Mouse (Mus musculus): ENCODE data around the gene Rgs9.

- no peak for TF ChIP-seq CTCF (conservative IDR thresholded peaks at IDR 0.05 in 1 of 2, IDR thresholded peaks at IDR 0.05 in 1 of 2; ENCODE audit: low read depth in 2 of 2, low read length in 2 of 2)
- no peak for TF ChIP-seq MXI1 (IDR thresholded peaks at IDR 0.05; ENCODE audit: low read depth, low read length)
- TF ChIP-seq HCFC1 (IDR thresholded peaks at IDR 0.05; ENCODE audit: low read depth, low read length), result no peak
- TF ChIP-seq ZMIZ1 (IDR thresholded peaks at IDR 0.05; ENCODE audit: low read depth, low read length), result no peak
- TF ChIP-seq BHLHE40 (IDR thresholded peaks at IDR 0.05; ENCODE audit: low read depth, low read length), result no peak
- TF ChIP-seq SMC3 (IDR thresholded peaks at IDR 0.05; ENCODE audit: low read depth, low read length), result no peak
- no peak for TF ChIP-seq POLR2A (IDR thresholded peaks at IDR 0.05; ENCODE audit: low read depth, low read length)
- no peak for TF ChIP-seq ZC3H11A (IDR thresholded peaks at IDR 0.05; ENCODE audit: low read depth, low read length)
- TF ChIP-seq EP300 (IDR thresholded peaks at IDR 0.05; ENCODE audit: low read length), result no peak
- TF ChIP-seq MEF2A (IDR thresholded peaks at IDR 0.05; ENCODE audit: borderline replicate concordance, low read depth, low read length), result no peak
- TF ChIP-seq UBTF (IDR thresholded peaks at IDR 0.05; ENCODE audit: low read depth, low read length), result no peak
- no peak for TF ChIP-seq TBP (conservative IDR thresholded peaks at IDR 0.05; ENCODE audit: low read depth, low read length)
- no peak for TF ChIP-seq E2F4 (IDR thresholded peaks at IDR 0.05; ENCODE audit: insufficient replicate concordance, low read depth, low read length)
Observed at GRCm38 (mm10) chr11:109327952-109328351, 30.0 kb upstream of the Rgs9 start.

Measured in CH12.LX (cell line).